Mouse (Mus musculus) lung, postnatal 0 days (tissue): ENCODE data around the gene Gab2.

ENCODE experiments used
- CTCF ChIP-seq: IDR thresholded peaks from 2 replicates; pipeline ENCODE4 v1.5.1; 2016; ENCODE audit warnings: antibody characterized with exemption, mild to moderate bottlenecking
- EP300 ChIP-seq: IDR thresholded peaks from 2 replicates; pipeline ENCODE4 v1.6.1; 2016; ENCODE audit warnings: antibody characterized with exemption, mild to moderate bottlenecking, control low read depth

- TF ChIP-seq EP300 (no peak), CTCF (no peak)
These were observed 251.3 kb downstream of the Gab2 start for GRCm38 (mm10) chr7:97332667-97333041.
